17 mouse cellular contexts compared by ENCODE assay signal in genomic region chr7:80181078-80181477, GRCm38 (mm10). TPM values are rescaled to one million over a fixed set of nuclear protein-coding genes. Genes with fewer than 3 reads are reported as not detected.
DNase-seq lines count a peak whose midpoint lies in the region; ATAC-seq and TF ChIP-seq lines count a peak whose summit lies in the region.
"Had no signal": no experiment of that assay in that cellular context is flagged by ENCODE, and none has a peak within 500 bp of the region (broad histone marks: within the 10 kb centered on the region; RNA-seq: fewer than 3 reads in every experiment).

No protein-coding gene starts in this region.

- intact Hi-C loops in left cerebral cortex, postnatal 4 days (cut with DNase I): no loop called here
- intact Hi-C loops in left cerebral cortex, postnatal 10 days (cut with DNase I): no loop called here

- H3K36me3 ChIP-seq in heart, postnatal 0 days (replicated peaks; ENCODE audit: control insufficient read depth, insufficient read depth, low read length): no peaks in the 10 kb centered on the region
- no peaks in the 10 kb centered on the region for H3K36me3 ChIP-seq in intestine, embryonic 15.5 days
- H3K36me3 ChIP-seq in liver, embryonic 15.5 days (replicated peaks): no peaks in the 10 kb centered on the region
- H3K36me3 ChIP-seq: forebrain, embryonic 12.5 days; hindbrain, embryonic 12.5 days had no signal

- H3K27ac ChIP-seq in heart, postnatal 0 days (ENCODE audit: low read depth): peak overlapping the region; percentile 52
- no peak overlapping the region for H3K27ac ChIP-seq in intestine, embryonic 15.5 days
- H3K27ac ChIP-seq in liver, embryonic 15.5 days (replicated peaks): no peak overlapping the region; the same call in 1 of the 2 replicates
- H3K27ac ChIP-seq: forebrain, embryonic 12.5 days; hindbrain, embryonic 12.5 days had no signal

- no peak overlapping the region for H3K9ac ChIP-seq in heart, postnatal 0 days (replicated peaks; ENCODE audit: low read depth, low read length)
- H3K9ac ChIP-seq in intestine, embryonic 15.5 days: no peak overlapping the region
- H3K9ac ChIP-seq in liver, embryonic 15.5 days: no peak overlapping the region
- H3K9ac ChIP-seq: forebrain, embryonic 12.5 days; hindbrain, embryonic 12.5 days had no signal

- TF ChIP-seq CTCF in heart, postnatal 0 days (IDR thresholded peaks at IDR 0.05; ENCODE audit: low read depth): no peak

- H3K4me1 ChIP-seq in heart, postnatal 0 days (ENCODE audit: control insufficient read depth, insufficient read depth): peaks cover 15% of the 10 kb centered on the region
- H3K4me1 ChIP-seq in intestine, embryonic 15.5 days (replicated peaks): peaks cover 6% of the 10 kb centered on the region
- peaks cover 51% of the 10 kb centered on the region for H3K4me1 ChIP-seq in liver, embryonic 15.5 days (replicated peaks)

- H3K4me2 ChIP-seq in heart, postnatal 0 days (ENCODE audit: low read depth, low read length): no peak overlapping the region
- H3K4me2 ChIP-seq in intestine, embryonic 15.5 days (replicated peaks): no peak overlapping the region
- no peak overlapping the region for H3K4me2 ChIP-seq in liver, embryonic 15.5 days
- H3K4me2 ChIP-seq: forebrain, embryonic 12.5 days; hindbrain, embryonic 12.5 days had no signal

- 17% methylated on average over 2 of the region's 2 CpGs for WGBS in heart, postnatal 0 days
- 29% methylated on average over 2 of the region's 2 CpGs for WGBS in intestine, embryonic 15.5 days
- 20% methylated on average over 2 of the region's 2 CpGs for WGBS in liver, embryonic 15.5 days (ENCODE audit: insufficient replicate concordance)

- H3K27me3 ChIP-seq in heart, postnatal 0 days (ENCODE audit: control insufficient read depth, insufficient read depth, low read length): no peaks in the 10 kb centered on the region
- H3K27me3 ChIP-seq in intestine, embryonic 15.5 days (replicated peaks): no peaks in the 10 kb centered on the region
- H3K27me3 ChIP-seq in liver, embryonic 15.5 days: no peaks in the 10 kb centered on the region
- H3K27me3 ChIP-seq: forebrain, embryonic 12.5 days; hindbrain, embryonic 12.5 days had no signal

- no peak overlapping the region for H3K4me3 ChIP-seq in heart, postnatal 0 days (ENCODE audit: low read depth, low read length)
- H3K4me3 ChIP-seq in intestine, embryonic 15.5 days (replicated peaks): no peak overlapping the region
- H3K4me3 ChIP-seq in liver, embryonic 15.5 days (replicated peaks): no peak overlapping the region
- H3K4me3 ChIP-seq: forebrain, embryonic 12.5 days; hindbrain, embryonic 12.5 days had no signal

- peak; percentile 41 for DNase-seq in heart, postnatal 0 days (ENCODE audit: low spot score)
- DNase-seq in heart, adult 8-10 months (ENCODE audit: low spot score): no peak
- no peak for DNase-seq in left cerebral cortex, postnatal 4 days
- no peak for DNase-seq in left cerebral cortex, postnatal 10 days (ENCODE audit: extremely low spot score in 1 of 2, low spot score in 2 of 2)
- no peak for DNase-seq in layer of hippocampus, postnatal 10 days (ENCODE audit: low spot score in 2 of 2)
- DNase-seq: cerebellum, adult 11-12 months; gastrocnemius, postnatal 36 days; kidney, postnatal 14 days; lung, adult 18-20 months; lung, postnatal 4 days; midbrain, embryonic 14.5 days; right cerebral cortex, postnatal 25 days; thymus, adult 18-20 months had no signal

- no peaks in the 10 kb centered on the region for H3K9me3 ChIP-seq in heart, postnatal 0 days (replicated peaks; ENCODE audit: control insufficient read depth, low read length)
- H3K9me3 ChIP-seq in intestine, embryonic 15.5 days: no peaks in the 10 kb centered on the region
- H3K9me3 ChIP-seq in liver, embryonic 15.5 days (replicated peaks): no peaks in the 10 kb centered on the region
- H3K9me3 ChIP-seq: forebrain, embryonic 12.5 days; hindbrain, embryonic 12.5 days had no signal

- no peak for TF ChIP-seq EP300 in heart, postnatal 0 days (IDR thresholded peaks at IDR 0.05; ENCODE audit: low read depth)

- ATAC-seq in heart, postnatal 0 days (ENCODE audit: insufficient read depth, low read depth): no peak
- ATAC-seq in intestine, embryonic 15.5 days: peak; percentile 60; the same call in 1 of the 2 replicates
- 0 out of 2 replicates have a peak, but pooled peaks have one; percentile 26 for ATAC-seq in liver, embryonic 15.5 days (ENCODE audit: insufficient read depth)

RNA-seq across cellular contexts. Expression of gene Sema4b, which starts 5.6 kb away (rescaled TPM):
- 17.5 and 24.2 TPM in 2 replicates for total RNA-seq in heart, postnatal 0 days (2014; rRNA removed; ENCODE audit: low replicate concordance)
- 10.5 and 11.7 TPM in 2 replicates for polyA plus RNA-seq in heart, postnatal 0 days (2015; fragmentation: Nextera tagmentation; extraction: Ambion mirVana)
- total RNA-seq in heart, adult 8-10 months (2022): 10 to 100 TPM; 10.9 to 14.0 (median 11.7) TPM
- 16.8 and 16.9 TPM in 2 replicates for polyA plus RNA-seq in intestine, embryonic 15.5 days (2015; fragmentation: Nextera tagmentation; extraction: Ambion mirVana)
- polyA plus RNA-seq in liver, embryonic 15.5 days (2015; fragmentation: Nextera tagmentation; extraction: Ambion mirVana): 15.2 and 15.5 TPM in 2 replicates
- 10 to 100 TPM; 31.4 to 33.9 TPM for total RNA-seq in left cerebral cortex, postnatal 4 days (2021)
- total RNA-seq in left cerebral cortex, postnatal 10 days (2021): 10 to 100 TPM; 23.5 to 23.7 TPM
- total RNA-seq in layer of hippocampus, postnatal 10 days (2021): 10 to 100 TPM; 30.4 to 30.7 TPM

RNA-seq across cellular contexts. Expression of gene Cib1, which starts 51.5 kb away (rescaled TPM):
- total RNA-seq in heart, postnatal 0 days (2014; rRNA removed; ENCODE audit: low replicate concordance): 26.0 and 27.2 TPM in 2 replicates
- 57.2 and 57.4 TPM in 2 replicates for polyA plus RNA-seq in heart, postnatal 0 days (2015; fragmentation: Nextera tagmentation; extraction: Ambion mirVana)
- total RNA-seq in heart, adult 8-10 months (2022): 10 to 100 TPM; 12.7 to 19.1 (median 16.5) TPM
- 199 and 237 TPM in 2 replicates for polyA plus RNA-seq in intestine, embryonic 15.5 days (2015; fragmentation: Nextera tagmentation; extraction: Ambion mirVana)
- polyA plus RNA-seq in liver, embryonic 15.5 days (2015; fragmentation: Nextera tagmentation; extraction: Ambion mirVana): 84.7 and 85.0 TPM in 2 replicates
- 10 to 100 TPM; 14.2 to 16.4 TPM for total RNA-seq in left cerebral cortex, postnatal 4 days (2021)
- 10 to 100 TPM; 19.4 to 21.2 TPM for total RNA-seq in left cerebral cortex, postnatal 10 days (2021)
- total RNA-seq in layer of hippocampus, postnatal 10 days (2021): 10 to 100 TPM; 23.4 to 24.3 TPM

RNA-seq across cellular contexts. Expression of gene Gdpgp1, which starts 51.6 kb away (rescaled TPM):
- 2.5 and 5.5 TPM in 2 replicates for total RNA-seq in heart, postnatal 0 days (2014; rRNA removed; ENCODE audit: low replicate concordance)
- polyA plus RNA-seq in heart, postnatal 0 days (2015; fragmentation: Nextera tagmentation; extraction: Ambion mirVana): 2.0 and 2.3 TPM in 2 replicates
- 1 to 10 TPM; 1.7 to 2.1 (median 2.0) TPM for total RNA-seq in heart, adult 8-10 months (2022)
- 6.5 and 6.6 TPM in 2 replicates for polyA plus RNA-seq in intestine, embryonic 15.5 days (2015; fragmentation: Nextera tagmentation; extraction: Ambion mirVana)
- polyA plus RNA-seq in liver, embryonic 15.5 days (2015; fragmentation: Nextera tagmentation; extraction: Ambion mirVana): 2.0 and 2.1 TPM in 2 replicates
- total RNA-seq in left cerebral cortex, postnatal 4 days (2021): 1 to 10 TPM; 4.6 to 5.1 TPM
- total RNA-seq in left cerebral cortex, postnatal 10 days (2021): 1 to 10 TPM; 6.0 to 7.0 TPM
- total RNA-seq in layer of hippocampus, postnatal 10 days (2021): 1 to 10 TPM; 6.4 to 6.7 TPM
